Mouse (Mus musculus) B cell, adult 2 months (primary cell): Measurements from ENCODE around the gene Gm49336.

Source experiments
- DNase-seq, 2 experiments: peaks; one replicate each; pipeline ENCODE4 v3.0.0; 2022

Gm49336 gene

DNA sequence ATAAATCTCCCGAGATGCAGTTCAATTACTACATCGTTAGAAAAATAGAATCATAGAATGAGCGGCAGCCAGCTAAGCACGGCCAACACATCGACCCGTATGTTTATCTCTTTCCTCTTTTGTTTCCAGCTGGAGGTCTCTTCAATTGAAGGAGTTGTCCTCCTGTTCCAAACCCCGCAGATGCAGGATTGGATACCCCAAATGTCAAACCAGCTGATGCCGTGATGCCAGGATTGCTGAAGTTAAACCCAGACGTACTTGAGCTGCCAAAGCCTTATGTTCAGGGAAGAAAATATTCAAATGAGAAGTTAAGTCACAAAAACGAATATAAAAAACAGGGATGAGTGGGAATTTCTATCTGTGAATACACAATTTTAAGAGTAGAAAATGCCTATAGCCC lies 31.4 kb downstream of the Gm49336 start:
- DNase-seq: no peak

DNA sequence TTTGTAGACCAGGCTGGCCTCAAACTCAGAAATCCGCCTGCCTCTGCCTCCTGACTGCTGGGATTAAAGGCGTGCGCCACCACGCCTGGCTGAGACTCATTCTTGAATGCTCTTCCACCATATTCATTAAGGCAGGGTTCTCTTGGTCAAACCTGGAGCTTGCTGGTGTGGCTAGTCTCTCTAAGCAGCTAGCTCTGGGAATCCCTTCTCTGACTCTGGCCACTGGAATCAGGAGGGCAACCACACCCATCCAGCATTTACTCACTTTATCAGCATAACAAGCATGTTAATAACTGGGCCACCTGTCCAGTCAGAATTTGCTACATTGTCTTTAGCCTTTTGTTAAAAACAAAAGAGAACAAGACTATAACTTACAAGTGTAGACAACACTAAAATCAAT lies 33.7 kb downstream of the Gm49336 start:
- DNase-seq: no peak

DNA sequence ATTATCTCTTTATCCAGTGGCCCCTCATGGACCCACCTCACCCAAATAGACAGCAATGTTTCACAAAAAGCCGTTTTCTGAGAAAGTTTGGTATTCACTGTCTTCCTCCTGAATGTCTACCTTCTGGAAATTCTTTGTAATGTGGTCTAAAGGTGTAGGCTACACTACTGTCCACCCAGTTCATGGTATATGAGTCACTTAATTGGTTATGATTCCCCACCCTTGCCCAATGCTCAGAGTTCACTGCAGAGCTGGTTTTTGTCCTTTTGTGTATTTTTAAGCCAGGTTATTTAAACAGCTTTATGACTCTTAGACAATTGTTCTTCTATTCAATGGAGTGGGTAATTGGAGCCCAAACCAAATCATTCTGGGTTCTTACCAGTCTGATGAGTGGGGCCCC lies 35.2 kb downstream of the Gm49336 start:
- no peak for DNase-seq

DNA sequence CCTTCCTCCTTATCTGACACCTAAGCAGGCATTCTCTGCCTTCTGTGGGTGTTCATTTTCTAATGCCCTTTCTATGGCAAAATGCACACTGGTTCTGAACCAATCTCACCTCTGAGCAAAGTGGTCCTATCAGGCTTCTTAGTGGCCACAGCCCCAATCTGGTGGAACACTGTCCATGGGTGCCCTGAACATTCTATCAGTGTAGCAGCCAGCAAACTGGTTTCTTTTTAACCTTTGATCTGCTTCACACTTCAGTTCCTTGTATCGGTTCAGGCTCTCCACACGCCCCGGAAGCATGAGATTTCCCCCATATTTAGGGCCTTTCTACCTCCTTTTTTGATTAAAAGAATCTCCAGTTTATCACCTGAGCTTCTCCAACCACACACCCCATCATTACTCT lies 36.3 kb downstream of the Gm49336 start:
- no peak for DNase-seq

DNA sequence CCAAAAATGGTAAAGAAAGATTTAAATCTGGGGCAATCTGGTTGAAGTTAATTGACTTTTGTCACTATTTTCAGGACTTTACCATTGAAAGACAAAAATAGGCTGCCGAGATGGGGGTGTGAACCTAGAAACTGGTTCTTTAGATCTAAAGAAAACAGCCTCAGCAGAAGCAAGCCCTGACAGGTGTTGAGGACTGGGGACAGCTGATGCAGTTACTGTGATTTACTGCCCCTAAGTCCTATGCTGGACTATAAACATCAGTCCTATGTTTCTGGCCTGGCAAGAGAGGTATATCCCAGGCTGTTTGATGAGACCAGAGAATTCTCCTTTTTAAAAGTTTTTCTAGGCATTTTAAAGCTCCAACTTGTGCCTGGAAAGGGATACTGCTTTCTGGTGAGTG lies 37.3 kb downstream of the Gm49336 start:
- no peak for DNase-seq

DNA sequence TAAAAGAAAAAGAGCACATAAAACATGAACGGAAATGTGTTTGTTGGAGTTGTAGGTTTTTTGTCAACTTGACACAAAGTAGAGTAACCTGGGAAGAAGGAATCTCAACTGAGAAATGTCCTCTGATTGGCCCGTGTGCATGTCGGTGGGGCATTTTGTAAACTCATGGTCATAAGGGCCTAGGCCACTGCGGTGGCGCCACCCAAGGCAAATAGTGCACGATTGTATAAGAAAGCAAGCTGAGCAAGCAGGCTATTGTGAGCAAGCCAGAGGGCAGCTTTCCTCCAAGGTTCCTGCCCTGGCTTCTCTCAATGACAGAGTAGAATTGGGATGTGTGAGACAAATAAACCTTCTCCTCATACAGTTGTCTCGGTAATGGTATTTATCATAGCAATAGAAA lies 42.1 kb downstream of the Gm49336 start:
- no peak for DNase-seq

DNA sequence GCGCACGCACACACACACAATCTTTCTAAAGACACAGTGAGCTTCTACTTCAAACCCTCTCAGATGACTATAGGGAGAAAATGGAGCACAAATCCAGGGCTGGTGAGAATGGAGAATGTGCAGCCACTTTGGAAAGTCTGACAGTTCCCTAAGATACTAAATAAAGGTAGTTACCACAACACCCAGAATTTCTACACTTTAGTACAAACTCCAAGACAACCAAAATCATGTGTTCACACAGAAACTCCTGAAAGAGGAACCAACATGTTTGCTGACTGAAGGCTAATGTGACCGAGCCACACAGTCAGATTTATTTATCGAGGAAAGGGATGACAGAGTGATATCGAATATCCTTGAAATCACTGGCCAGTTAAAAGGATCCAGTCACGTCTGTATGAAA lies 46.3 kb downstream of the Gm49336 start:
- DNase-seq: no peak

DNA sequence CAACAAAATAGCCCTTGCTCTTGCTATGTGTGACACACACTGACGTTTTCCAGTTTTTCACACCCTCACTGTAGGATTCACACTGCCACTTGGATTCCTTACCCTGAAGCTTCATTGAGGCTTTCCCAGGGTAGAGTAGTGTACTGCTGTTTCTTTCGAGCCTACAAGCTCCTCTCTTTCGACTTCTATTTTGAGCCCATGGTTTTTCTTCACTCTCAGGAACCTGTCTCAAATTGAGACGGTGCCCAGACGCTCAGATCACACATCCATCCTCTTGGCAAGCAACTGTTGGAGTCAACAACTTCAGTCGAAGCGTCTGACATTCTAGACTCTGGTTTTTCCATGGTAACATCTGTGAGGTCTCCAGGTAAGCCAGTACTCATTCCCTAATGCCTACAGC lies 54.4 kb downstream of the Gm49336 start, which contains the start of gene Atp8a2:
Gene Atp8a2, minus strand, starts transcription at position 296 of the 400 bp plus-strand sequence.
- DNase-seq: no peak

DNA sequence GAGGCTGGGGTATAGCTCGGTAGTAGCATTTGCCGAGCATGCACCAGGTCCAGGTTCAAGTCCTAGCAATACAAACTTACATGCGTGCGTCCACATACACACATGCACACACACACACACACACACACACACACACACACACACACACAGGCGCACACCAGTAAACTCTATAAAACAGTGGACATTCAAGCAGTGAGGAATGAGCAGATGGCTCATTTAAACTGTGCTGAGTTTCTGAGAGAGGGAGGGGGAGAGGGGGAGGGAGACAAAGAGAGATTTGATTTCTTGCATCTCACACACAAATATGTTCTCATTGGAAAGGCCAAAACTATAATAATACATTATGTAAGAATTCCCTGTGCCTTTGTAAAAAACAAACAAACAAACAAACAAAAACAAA lies 55.3 kb downstream of the Gm49336 start:
- no peak for DNase-seq

DNA sequence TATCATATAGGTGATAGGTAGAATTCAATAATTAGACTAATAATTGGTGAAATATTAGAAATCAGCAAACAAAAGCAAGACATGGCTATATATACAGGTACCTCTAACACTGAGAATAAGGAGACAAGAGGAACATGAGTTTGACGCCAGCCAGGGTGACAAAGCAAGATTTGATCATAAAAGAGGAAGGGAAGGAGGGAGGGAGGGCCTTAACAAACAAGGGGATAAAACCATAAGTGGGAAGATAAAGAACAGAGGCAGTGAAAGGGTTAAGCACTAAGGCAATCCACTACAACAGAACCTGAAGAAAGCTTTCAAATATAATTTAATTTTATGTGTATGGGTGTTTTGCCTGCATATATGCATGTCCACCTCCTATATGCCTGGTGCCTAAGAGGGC lies 56.7 kb downstream of the Gm49336 start:
- DNase-seq: no peak

DNA sequence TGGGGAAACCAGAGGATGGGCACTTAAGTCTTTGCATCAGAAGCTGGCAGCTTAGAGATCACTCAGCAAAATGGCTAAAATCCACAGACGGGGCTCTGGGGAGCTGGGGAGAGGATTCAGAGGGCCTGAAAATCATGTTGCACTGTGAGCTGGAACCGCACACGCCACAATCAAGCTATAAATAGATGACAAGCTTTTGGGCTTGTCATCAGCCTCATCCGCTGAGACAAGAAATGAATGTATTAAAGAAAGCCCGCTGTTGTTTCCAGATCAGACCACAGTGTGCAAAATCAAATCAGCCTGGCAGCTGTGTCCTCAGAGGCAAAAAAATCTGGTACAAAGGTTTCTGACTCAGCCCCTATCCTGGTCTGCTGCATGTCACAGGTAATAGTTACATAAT lies 61.5 kb downstream of the Gm49336 start:
- DNase-seq: no peak

DNA sequence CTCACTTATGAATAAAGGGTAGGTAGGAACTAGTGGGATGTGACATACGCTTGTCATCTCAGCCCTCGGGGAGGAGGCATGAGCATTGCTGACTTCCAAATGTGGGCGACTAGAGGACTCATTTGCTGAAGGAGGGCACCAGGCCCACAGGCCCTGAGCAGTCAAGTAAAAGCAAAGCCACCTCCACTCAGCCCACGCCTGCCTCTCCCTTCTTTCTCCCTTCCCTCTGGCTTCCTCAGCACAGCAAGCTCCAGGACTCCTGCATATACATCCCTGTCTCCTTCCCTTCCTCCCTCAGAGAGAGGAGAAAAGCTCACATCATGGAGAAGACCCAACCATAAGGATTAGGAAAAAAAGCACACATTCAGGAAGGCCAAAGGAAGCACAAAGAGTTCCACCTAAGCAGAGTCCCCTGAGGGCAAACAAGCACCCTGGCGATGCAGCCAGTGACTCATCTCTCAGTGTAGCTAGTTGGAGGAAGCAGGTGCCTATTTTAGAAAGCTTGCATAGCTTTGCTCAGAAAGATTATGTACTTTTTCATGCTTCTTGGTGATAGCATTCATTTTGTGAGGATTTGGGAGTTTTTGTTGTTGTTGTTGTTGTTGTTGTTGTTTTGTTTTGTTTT lies 63.0 kb downstream of the Gm49336 start:
- DNase-seq: no peak

DNA sequence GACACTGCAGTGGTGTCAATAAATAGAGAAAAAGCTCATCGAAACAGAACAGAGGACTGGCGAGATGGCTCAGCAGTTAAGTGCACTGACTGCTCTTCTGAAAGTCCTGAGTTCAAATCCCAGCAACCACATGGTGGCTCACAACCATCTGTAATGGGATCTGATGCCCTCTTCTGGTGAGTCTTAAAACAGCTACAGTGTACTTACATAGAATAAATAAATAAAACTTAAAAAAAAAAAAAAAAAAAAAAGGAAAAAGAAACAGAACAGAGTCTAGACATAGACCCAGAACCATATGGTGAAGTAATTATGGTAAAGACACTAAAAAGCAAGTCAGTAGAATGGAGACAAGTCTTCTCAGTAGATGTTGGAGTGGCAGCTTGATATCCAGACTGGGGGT lies 70.0 kb downstream of the Gm49336 start:
- no peak for DNase-seq

DNA sequence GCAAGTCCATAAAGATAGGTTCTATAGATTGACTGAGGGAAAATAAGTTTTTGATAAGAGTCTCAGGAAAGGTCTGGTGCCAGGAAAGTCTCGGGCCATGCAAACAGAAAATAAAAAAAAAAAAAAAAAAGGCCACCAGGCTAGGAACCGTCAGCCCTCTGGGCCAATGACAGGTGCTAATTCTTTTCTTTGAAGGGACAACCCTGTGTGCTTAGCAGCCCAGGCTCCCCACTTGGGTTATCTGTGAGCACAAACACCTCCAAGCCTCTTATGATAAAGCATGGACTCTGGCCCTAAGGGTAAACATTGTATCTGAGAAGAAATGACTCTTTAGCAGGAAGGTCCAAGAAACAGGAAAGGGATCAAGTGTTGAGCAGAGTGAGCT lies 72.7 kb downstream of the Gm49336 start:
- DNase-seq: no peak

DNA sequence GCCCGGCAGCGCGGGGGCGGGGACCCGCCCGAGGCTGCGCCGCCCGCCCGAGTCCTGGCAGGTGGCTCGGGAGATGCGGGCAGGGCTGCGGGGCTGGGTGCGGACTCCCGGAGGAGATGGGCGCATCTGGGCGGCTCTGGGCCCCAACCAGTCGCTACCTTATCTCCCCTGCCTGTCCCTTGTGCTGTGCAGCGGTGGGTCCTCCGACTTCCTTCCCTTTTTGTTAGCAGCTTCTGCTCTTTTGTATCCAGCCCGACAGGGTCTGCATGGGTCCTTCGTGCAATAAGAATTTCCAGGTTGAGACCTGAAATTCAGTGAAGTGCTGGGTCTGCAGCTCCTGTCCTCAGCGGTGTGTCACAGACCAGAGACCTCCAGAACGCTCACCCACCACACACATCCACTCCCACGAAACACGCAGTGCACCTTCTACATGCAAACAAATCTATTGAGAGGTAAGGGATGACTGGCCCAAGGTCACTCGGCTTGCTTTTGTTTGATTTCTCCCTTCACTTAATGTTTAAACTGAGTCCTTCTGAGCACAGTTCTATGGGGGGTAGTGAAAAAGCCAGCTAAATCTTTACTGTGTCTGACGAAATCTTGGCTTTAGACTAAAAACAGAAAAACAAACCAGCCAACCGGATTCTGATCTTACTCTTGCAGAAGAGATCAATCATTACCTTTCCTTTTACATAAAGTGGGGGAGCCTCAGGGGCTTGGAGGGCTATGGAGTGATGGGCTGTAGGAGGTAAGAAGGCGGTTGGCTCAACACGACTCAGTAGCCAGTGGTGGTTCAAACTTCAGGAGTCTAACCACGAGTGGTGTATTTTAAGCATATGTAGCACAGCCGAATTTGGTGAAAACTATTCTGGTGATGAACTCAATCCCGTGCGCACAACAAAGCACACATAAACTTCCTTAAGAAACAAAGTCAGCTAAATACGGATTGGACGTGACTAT lies 73.4 kb downstream of the Gm49336 start:
- DNase-seq: peak in 1 of 2 experiments; percentile 3

DNA sequence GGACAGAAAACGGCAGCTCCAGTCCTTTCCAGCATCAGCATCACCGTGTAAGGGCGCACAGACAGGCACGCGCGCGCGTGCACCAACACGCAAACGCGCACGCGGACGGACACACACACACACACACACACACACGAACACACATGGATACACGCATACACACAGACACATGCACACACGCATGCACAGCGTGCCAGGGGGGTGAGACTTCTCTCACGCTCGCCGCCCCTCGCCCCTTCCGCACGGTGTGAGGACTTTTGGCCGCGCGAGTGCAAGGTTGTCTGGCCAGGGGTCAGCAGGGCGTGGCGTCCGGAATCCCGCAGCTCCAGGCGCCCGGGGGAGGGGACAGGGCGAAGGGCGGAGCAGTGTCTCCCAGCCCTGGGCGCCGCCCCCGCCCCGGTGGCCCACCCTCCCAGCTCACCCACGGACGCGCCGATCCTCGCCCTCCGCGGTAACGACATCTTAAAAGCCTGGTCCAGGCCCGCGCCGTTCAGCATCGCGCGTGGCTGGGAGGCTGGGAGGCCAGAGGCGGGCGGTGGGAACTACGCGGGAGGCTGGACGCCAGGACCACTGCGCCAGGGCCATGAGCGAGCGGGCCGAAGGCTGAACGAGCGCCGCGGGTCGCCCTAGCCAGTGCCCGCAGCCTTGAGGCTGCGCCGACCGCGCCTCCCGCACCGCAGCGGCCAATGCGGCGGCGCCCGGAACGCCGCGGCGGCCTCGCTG lies 74.3 kb downstream of the Gm49336 start:
- DNase-seq: no peak

DNA sequence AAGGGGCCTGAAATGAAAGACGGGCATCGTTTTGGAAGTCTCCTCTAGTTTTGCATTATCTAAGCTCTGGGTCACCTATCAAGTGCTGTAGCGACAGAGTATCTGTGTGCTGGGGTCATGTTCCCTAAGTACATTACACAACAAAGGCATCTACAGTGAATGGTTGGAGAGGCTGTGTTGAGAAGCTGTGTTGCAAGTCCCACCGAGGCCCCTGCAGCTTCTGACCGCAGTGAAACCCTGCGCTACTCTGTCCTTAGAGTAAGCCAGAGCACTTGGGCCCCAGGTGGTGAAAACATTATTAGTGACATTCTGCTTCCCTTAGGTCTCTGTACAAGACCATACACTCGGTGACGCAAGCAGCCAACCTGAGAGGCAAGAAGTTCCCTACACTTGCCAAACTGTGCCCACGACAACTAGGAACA lies 74.8 kb downstream of the Gm49336 start:
- no peak for DNase-seq

DNA sequence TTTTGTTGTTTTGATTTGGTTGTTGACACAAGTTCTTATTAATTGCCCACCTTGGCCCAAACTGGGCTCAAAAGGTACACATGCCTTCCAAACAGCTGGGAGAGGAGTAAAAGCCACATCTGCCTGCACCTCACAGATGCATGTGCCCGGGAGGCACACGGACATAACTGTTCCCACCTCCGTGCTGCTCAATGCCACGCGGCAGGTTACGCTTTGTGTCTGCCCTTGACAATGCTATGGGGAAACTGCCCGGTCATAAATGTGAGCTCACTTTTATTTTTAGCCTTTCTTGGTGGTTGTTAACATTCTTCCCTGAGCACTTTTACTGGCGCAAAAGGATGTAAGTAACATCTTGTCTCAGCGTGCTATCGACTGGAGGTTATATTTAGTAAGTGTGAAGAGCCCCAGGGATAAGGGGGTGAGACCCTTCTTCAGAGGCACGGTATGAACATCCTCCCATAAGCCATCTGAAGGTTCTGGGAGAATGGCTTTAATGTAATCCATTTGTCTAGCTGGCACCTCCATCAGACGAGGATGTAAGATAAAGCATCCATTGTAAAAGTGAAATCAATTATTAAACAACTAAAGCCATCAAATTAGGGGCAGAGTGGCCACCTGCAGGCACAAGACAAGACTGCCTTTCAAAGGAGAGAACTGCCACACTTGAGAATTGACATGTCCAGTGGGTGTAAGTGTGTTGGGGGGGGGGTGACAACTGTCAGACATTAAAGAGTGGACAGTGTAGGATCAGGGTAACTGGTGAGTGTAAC lies 78.8 kb downstream of the Gm49336 start:
- no peak for DNase-seq

DNA sequence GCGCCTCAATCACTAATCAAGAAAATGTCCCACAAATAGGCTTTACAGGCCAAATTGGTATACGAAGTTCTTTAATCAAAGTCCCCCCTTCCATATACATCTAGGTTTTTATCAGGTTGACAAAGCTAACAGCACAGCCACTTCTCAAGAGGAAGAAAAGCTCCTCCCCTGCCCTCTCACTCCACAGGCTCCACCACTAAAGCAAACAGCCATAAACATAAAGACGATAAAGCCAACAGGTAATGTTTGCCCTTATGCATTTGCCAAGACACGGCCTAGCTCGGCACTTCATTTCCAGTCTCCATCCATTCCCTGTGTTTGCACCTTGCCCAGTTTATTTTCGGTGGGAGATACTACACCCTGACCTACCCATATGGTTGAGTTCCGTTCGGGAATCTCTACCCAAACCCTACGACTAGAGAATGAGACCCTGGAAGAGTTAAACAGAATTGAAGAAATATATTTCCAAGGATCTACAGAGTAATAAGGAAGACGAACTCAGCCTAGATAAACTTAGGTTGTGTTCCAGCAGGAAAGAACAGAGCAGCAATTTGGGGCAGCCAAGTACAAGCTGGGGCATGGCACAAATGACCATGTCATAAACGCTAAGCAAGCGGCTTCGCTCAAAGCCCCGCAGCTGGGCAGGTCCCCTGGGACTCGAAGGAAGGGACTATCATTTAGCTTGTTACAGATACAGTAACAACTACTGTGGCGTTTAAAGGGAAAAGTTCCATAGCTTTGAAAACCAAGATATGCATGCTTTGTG lies 80.3 kb downstream of the Gm49336 start:
- no peak for DNase-seq

DNA sequence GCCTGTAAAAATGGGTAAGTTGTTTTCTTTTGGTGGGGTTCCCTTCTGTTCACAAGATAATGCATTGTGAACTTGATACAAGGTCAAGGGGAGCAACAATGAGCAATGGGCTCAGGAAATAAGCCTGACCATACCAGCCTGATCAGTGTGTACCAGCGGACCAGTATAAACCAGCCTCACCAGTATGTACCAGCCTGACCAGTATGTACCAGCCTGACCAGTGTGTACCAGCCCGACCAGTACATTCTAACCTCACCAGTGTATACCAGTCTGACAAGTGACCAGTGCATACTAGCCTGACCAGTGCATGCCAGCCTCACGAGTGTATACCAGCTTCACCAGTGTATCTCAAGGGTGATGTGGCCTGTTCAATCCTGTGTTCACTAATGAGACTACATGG lies 87.9 kb downstream of the Gm49336 start:
- DNase-seq: no peak
